Mouse (Mus musculus): ENCODE results near the gene 9930021J03Rik.

DNA sequence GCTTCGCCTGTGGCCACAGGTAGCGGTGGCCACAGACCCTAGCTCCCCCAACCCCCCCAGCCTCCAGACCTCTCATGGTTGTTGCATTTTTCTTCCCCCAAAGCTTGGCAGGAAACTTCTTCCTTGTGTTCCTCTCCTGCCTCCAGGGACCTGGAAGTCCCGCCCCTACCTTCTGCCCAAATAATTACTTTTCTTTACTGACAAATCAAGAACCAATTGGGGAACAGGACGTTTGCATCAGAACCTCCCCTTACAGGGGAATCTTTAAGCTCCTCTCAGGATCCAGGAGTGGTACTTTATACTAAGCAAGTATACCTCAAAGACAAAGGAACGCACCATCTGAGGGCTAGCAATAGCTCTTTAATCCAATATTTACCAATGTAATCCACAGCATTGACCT lies 140.9 kb downstream of the 9930021J03Rik start:
- TF ChIP-seq CTCF (IDR thresholded peaks at IDR 0.05; ENCODE audit: borderline replicate concordance, extremely low read depth, insufficient read depth, insufficient read length): no peak
- no peak for TF ChIP-seq POLR2A (IDR thresholded peaks at IDR 0.05; ENCODE audit: borderline replicate concordance, extremely low read depth, insufficient read depth, insufficient read length, poor library complexity, severe bottlenecking)
